Mouse (Mus musculus): Measurements from ENCODE around the gene Wdr37. TPM values are rescaled to one million over a fixed set of nuclear protein-coding genes. Genes with fewer than 3 reads are reported as not detected.

Gene Wdr37
- polyA plus RNA-seq, 1 experiment from 2014 or later, result 9.9 TPM

- Histone ChIP-seq H3K27ac (no peak overlapping the region), H3K4me3 (ENCODE audit: inconsistent target) (no peak overlapping the region), H3K36me3 (ENCODE audit: inconsistent target) (peaks cover 71% of the 10 kb centered on the region), H3K79me2 (ENCODE audit: inconsistent target) (peaks cover 51% of the 10 kb centered on the region; the same call in 1 of the 2 replicates)
- WGBS (ENCODE audit: missing documents), result 93% methylated on average over 5 of the region's 5 CpGs
These were observed 41.9 kb downstream of the Wdr37 start for GRCm38 (mm10) chr13:8829784-8830183.

- 79% methylated on average over 1 of the region's 1 CpGs for WGBS (ENCODE audit: missing documents)
- H3K79me2 ChIP-seq (ENCODE audit: inconsistent target), result peaks cover 54% of the 10 kb centered on the region; the same call in 1 of the 2 replicates
- no peak overlapping the region for H3K27ac ChIP-seq
- peaks cover 63% of the 10 kb centered on the region for H3K36me3 ChIP-seq (ENCODE audit: inconsistent target)
- H3K4me3 ChIP-seq (ENCODE audit: inconsistent target), result no peak overlapping the region
These were observed 42.8 kb downstream of the Wdr37 start for GRCm38 (mm10) chr13:8828946-8829345.

DNA sequence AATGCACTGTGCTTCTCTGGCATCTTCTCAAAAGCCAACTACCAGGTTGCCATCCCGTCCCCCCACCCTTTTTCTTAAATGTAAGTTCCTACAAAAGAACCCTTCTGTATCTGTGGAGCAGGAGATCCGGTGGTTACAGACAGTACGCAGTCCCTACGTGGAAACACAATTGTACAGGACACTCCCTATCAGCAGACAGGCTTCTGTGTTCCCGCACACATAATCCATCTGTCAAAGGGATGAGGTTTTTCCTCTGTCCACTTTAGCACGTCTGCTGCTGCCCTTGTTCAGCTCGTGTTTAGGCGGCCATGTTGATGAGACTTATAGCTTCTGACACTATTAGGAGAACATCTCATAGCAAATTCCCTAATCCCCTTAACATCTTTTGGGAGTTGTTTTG is 48.2 kb downstream of the Wdr37 start:
- Histone ChIP-seq H3K27ac (no peak overlapping the region), H3K79me2 (ENCODE audit: inconsistent target) (peaks cover 33% of the 10 kb centered on the region; the same call in 1 of the 2 replicates), H3K4me3 (ENCODE audit: inconsistent target) (no peak overlapping the region), H3K36me3 (ENCODE audit: inconsistent target) (peaks cover 66% of the 10 kb centered on the region)
- 93% methylated on average over 8 of the region's 8 CpGs for WGBS (ENCODE audit: missing documents)

- H3K36me3 ChIP-seq (ENCODE audit: inconsistent target), result peaks cover 67% of the 10 kb centered on the region
- H3K4me3 ChIP-seq (ENCODE audit: inconsistent target), result no peak overlapping the region
- H3K79me2 ChIP-seq (ENCODE audit: inconsistent target), result peaks cover 29% of the 10 kb centered on the region; the same call in 1 of the 2 replicates
- WGBS (ENCODE audit: missing documents), result 98% methylated on average over 6 of the region's 6 CpGs
- no peak overlapping the region for H3K27ac ChIP-seq
These were observed 48.6 kb downstream of the Wdr37 start for GRCm38 (mm10) chr13:8823120-8823519.

DNA sequence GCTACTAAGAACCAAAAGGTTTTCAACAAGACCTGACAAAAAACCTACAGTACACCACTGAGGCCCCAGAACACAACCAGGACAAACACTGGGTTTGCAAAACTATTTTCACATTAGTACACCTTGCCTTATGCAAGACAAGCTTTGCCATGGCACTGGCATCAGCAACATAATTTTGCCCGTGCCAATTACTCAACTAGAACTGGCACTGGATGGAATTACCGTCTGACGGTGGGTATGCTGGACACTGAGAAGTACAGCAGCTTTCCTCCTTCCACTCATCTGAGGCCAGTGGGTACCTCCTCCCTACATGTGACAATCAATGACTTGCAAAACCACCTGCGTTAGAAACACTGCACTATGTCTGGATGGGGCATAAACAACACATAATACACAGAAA is 49.5 kb downstream of the Wdr37 start:
- H3K27ac ChIP-seq, result no peak overlapping the region
- H3K36me3 ChIP-seq (ENCODE audit: inconsistent target), result peaks cover 74% of the 10 kb centered on the region
- no peak overlapping the region for H3K4me3 ChIP-seq (ENCODE audit: inconsistent target)
- WGBS (ENCODE audit: missing documents), result 98% methylated on average over 4 of the region's 4 CpGs
- H3K79me2 ChIP-seq (ENCODE audit: inconsistent target), result peaks cover 20% of the 10 kb centered on the region; the same call in 1 of the 2 replicates

GRCm38 (mm10) chr13:8805931-8806330 is 65.8 kb downstream of the Wdr37 start:
- no peak overlapping the region for H3K4me3 ChIP-seq (ENCODE audit: inconsistent target)
- WGBS (ENCODE audit: missing documents), result 90% methylated on average over 2 of the region's 2 CpGs

DNA sequence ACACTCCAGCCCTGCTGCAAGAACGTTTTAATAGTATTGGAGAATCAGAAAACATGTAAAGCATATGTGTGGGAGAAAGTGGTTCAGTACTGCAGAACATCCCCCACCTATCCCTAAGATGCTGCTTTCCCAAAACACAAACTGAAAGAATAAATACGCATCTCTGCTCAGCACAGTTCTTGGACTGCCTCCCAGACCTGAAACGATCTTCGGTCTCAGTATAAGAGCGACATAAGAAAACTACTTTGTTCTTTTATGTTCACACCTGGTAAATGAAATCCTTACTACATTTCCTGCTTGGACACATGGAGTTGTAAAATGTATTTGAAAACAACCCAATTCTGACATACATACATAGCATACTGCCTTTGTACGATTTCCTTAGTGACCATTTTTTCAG is 71.1 kb downstream of the Wdr37 start:
- Histone ChIP-seq H3K79me2 (ENCODE audit: inconsistent target) (no peaks in the 10 kb centered on the region), H3K36me3 (ENCODE audit: inconsistent target) (peaks cover 13% of the 10 kb centered on the region), H3K27ac (no peak overlapping the region), H3K4me3 (ENCODE audit: inconsistent target) (no peak overlapping the region)
- WGBS (ENCODE audit: missing documents), result 87% methylated on average over 6 of the region's 6 CpGs

More at GRCm38 (mm10) chr13:8805931-8806330, 65.8 kb downstream of the Wdr37 start:
- peaks cover 30% of the 10 kb centered on the region for H3K36me3 ChIP-seq (ENCODE audit: inconsistent target)
- no peak overlapping the region for H3K27ac ChIP-seq
- H3K79me2 ChIP-seq (ENCODE audit: inconsistent target), result no peaks in the 10 kb centered on the region

DNA sequence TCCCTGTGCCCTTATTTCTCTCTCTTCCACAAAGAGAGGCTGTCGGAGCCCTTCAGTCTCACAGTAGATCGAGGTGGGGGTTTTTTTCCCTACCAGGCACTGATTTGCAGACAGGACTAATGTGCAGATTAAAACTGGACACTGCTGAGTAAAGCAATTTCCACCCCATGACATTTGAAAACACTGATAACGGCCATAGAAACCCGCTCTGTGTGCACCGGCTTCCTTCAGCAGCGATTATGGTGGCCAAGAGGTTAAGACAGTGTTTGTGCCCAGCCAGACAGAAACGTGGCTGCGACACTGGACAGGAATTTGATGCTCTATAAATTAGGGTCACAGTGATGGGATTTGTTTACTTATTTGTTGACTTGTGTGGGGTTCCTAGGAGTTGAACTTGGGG is 78.5 kb downstream of the Wdr37 start:
- H3K79me2 ChIP-seq (ENCODE audit: inconsistent target), result no peaks in the 10 kb centered on the region
- H3K36me3 ChIP-seq (ENCODE audit: inconsistent target), result no peaks in the 10 kb centered on the region
- H3K4me3 ChIP-seq (ENCODE audit: inconsistent target), result no peak overlapping the region
- H3K27ac ChIP-seq, result no peak overlapping the region
- WGBS (ENCODE audit: missing documents), result 94% methylated on average over 8 of the region's 8 CpGs

DNA sequence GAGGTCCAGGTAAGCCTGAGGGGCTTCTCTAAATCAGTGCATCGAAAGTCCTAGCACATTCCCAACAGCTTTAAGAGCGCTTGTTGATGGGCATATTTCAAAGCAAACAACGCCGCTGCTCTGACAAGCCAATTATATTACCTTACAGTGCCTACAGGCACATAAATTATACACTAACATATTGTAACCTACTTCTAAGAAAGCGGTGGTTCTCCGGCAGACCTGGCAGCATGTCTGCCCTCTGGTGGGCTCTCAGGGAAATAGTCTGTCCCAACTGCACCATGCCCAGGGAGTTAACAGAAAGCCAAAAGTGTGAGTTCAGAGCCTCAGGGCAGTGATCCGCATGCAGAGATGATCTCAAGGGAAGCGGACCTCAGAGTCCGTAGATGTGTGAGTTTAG is 86.5 kb downstream of the Wdr37 start:
- no peaks in the 10 kb centered on the region for H3K79me2 ChIP-seq (ENCODE audit: inconsistent target)
- no peaks in the 10 kb centered on the region for H3K36me3 ChIP-seq (ENCODE audit: inconsistent target)
- H3K4me3 ChIP-seq (ENCODE audit: inconsistent target), result no peak overlapping the region
- H3K27ac ChIP-seq, result no peak overlapping the region
- WGBS (ENCODE audit: missing documents), result 31% methylated on average over 9 of the region's 9 CpGs

DNA sequence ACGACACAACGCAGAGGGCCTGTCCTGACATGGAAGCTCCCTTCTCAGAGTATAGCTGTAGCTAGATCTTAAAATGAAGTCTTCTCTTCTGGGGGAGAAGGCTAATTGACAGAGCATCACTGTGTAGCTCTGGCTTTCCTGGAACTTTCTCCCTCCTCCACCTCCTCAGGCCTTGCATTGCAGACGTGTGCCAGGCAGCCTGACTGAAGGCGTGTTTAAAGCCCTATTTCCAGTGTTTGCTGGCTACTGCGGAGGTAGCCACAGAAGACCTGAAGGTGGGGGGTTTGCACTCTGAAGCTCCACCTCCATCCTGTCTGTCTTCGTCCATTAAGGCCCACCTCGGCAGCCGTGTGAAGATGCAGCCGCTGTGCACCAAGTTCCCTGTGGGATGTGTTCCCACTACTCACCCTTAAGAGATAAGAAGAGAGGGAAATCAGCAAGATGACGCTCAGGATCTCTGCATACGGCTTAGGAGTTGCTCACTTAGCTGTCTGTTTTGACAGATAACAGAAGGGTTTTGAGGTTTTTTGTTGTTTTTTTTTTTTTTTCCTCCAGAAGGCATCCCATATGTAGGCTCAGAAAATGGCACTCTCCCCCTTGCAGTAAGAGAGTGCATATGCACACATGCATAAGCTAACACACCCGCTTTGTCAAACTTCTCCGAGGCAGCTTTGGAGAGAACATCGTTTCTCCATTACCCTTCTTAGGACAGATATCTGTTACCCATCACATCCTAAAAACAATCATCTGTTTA is 87.2 kb downstream of the Wdr37 start:
- no peak overlapping the region for H3K4me3 ChIP-seq (ENCODE audit: inconsistent target)
- no peak overlapping the region for H3K27ac ChIP-seq
- WGBS (ENCODE audit: missing documents), result 88% methylated on average over 14 of the region's 14 CpGs
- H3K79me2 ChIP-seq (ENCODE audit: inconsistent target), result no peaks in the 10 kb centered on the region
- H3K36me3 ChIP-seq (ENCODE audit: inconsistent target), result no peaks in the 10 kb centered on the region

GRCm38 (mm10) chr13:8783686-8784307 is 87.9 kb downstream of the Wdr37 start:
- 76% methylated on average over 10 of the region's 10 CpGs for WGBS (ENCODE audit: missing documents)
- Histone ChIP-seq H3K27ac (no peak overlapping the region), H3K4me3 (ENCODE audit: inconsistent target) (no peak overlapping the region), H3K79me2 (ENCODE audit: inconsistent target) (no peaks in the 10 kb centered on the region), H3K36me3 (ENCODE audit: inconsistent target) (no peaks in the 10 kb centered on the region)

- Histone ChIP-seq H3K36me3 (ENCODE audit: inconsistent target) (no peaks in the 10 kb centered on the region), H3K79me2 (ENCODE audit: inconsistent target) (no peaks in the 10 kb centered on the region), H3K27ac (no peak overlapping the region), H3K4me3 (ENCODE audit: inconsistent target) (no peak overlapping the region)
- 87% methylated on average over 4 of the region's 4 CpGs for WGBS (ENCODE audit: missing documents)
These were observed 89.1 kb downstream of the Wdr37 start for GRCm38 (mm10) chr13:8782636-8783035.

DNA sequence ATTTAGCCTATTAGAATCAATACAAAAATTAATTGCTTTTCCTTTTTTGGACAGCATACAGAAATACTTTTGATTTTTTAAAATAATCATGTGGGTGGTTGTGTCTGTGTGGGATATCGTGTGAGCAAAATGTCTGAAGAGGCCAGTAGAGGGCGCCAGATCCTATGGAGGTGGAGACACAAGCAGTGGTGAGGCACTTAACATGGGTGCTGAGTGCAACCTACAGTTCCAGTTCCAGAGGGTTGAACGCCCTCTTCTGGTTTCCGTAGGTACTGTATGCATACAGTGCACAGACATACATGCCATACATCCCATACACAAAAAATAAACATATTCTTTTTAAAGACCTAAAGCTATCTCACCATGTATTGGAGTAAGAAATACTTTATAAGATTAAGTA is 91.3 kb downstream of the Wdr37 start:
- Histone ChIP-seq H3K4me3 (ENCODE audit: inconsistent target) (no peak overlapping the region), H3K36me3 (ENCODE audit: inconsistent target) (no peaks in the 10 kb centered on the region), H3K27ac (no peak overlapping the region), H3K79me2 (ENCODE audit: inconsistent target) (no peaks in the 10 kb centered on the region)
- WGBS (ENCODE audit: missing documents), result 65% methylated on average over 4 of the region's 4 CpGs

GRCm38 (mm10) chr13:8770616-8771015 is 101.1 kb downstream of the Wdr37 start:
- no peaks in the 10 kb centered on the region for H3K79me2 ChIP-seq (ENCODE audit: inconsistent target)

GRCm38 (mm10) chr13:8769654-8770227 is 102.0 kb downstream of the Wdr37 start:
- WGBS (ENCODE audit: missing documents), result 100% methylated on average over 6 of the region's 7 CpGs
- H3K4me3 ChIP-seq (ENCODE audit: inconsistent target), result no peak overlapping the region

More at GRCm38 (mm10) chr13:8770616-8771015, 101.1 kb downstream of the Wdr37 start:
- Histone ChIP-seq H3K27ac (no peak overlapping the region), H3K36me3 (ENCODE audit: inconsistent target) (no peaks in the 10 kb centered on the region), H3K4me3 (ENCODE audit: inconsistent target) (no peak overlapping the region)
- WGBS (ENCODE audit: missing documents), result 82% methylated on average over 4 of the region's 4 CpGs

More at GRCm38 (mm10) chr13:8769654-8770227, 102.0 kb downstream of the Wdr37 start:
- H3K36me3 ChIP-seq (ENCODE audit: inconsistent target), result no peaks in the 10 kb centered on the region
- H3K79me2 ChIP-seq (ENCODE audit: inconsistent target), result no peaks in the 10 kb centered on the region
- no peak overlapping the region for H3K27ac ChIP-seq
